Comparison of ENCODE assay signal across 27 mouse cellular contexts in genomic region chr3:55438824-55439446, GRCm38 (mm10). TPM values are rescaled to one million over a fixed set of nuclear protein-coding genes. Genes with fewer than 3 reads are reported as not detected.
DNase-seq lines count a peak whose midpoint lies in the region; ATAC-seq and TF ChIP-seq lines count a peak whose summit lies in the region.
"Had no signal": no experiment of that assay in that cellular context is flagged by ENCODE, and none has a peak within 500 bp of the region (broad histone marks: within the 10 kb centered on the region; RNA-seq: fewer than 3 reads in every experiment).

No protein-coding gene starts in this region.

- no peak overlapping the region for H3K4me2 ChIP-seq in midbrain, postnatal 0 days (ENCODE audit: low read depth, low read length, poor library complexity, severe bottlenecking)
- H3K4me2 ChIP-seq: embryonic facial prominence, embryonic 15.5 days; heart, embryonic 12.5 days; kidney, embryonic 15.5 days; limb, embryonic 15.5 days; neural tube, embryonic 15.5 days had no signal

- H3K36me3 ChIP-seq in midbrain, postnatal 0 days (ENCODE audit: insufficient read depth, low read length), result no peaks in the 10 kb centered on the region
- H3K36me3 ChIP-seq: embryonic facial prominence, embryonic 15.5 days; heart, embryonic 12.5 days; kidney, embryonic 15.5 days; limb, embryonic 15.5 days had no signal

- H3K9ac ChIP-seq in midbrain, postnatal 0 days (replicated peaks; ENCODE audit: low read length, poor library complexity, severe bottlenecking), result no peak overlapping the region
- H3K9ac ChIP-seq: embryonic facial prominence, embryonic 15.5 days; heart, embryonic 12.5 days; kidney, embryonic 15.5 days; limb, embryonic 15.5 days; neural tube, embryonic 15.5 days had no signal

- no peaks in the 10 kb centered on the region for H3K27me3 ChIP-seq in cerebellum, adult 2 months (ENCODE audit: control insufficient read depth, insufficient read depth, low read length)
- H3K27me3 ChIP-seq in midbrain, postnatal 0 days (ENCODE audit: insufficient read depth, low read length), result no peaks in the 10 kb centered on the region
- H3K27me3 ChIP-seq: embryonic facial prominence, embryonic 15.5 days; heart, embryonic 12.5 days; kidney, embryonic 15.5 days; limb, embryonic 15.5 days; megakaryocyte, embryonic 14.5 days; neural tube, embryonic 15.5 days had no signal

- intact Hi-C loops in left cerebral cortex, adult 2 months (cut with DNase I), result no loop called here
- intact Hi-C loops in left cerebral cortex, postnatal 4 days (cut with DNase I), result no loop called here

- WGBS in cerebellum, adult 2 months, result 86% methylated on average over 7 of the region's 7 CpGs
- 71% methylated on average over 7 of the region's 7 CpGs for WGBS in midbrain, postnatal 0 days

- no peak for TF ChIP-seq CTCF in cerebellum, adult 2 months (IDR thresholded peaks at IDR 0.05; ENCODE audit: borderline replicate concordance, insufficient read depth, low read depth, low read length)
- TF ChIP-seq CTCF in left cerebral cortex, adult 2 months (IDR thresholded peaks at IDR 0.05), result no peak
- TF ChIP-seq CTCF in cortical plate, adult 2 months (IDR thresholded peaks at IDR 0.05; ENCODE audit: extremely low read depth, insufficient read depth, low read length), result no peak
- no peak for TF ChIP-seq CTCF in midbrain, postnatal 0 days (IDR thresholded peaks at IDR 0.05)

- H3K4me1 ChIP-seq in cerebellum, adult 2 months (ENCODE audit: control insufficient read depth, insufficient read depth, low read length), result peaks cover 38% of the 10 kb centered on the region
- peaks cover 26% of the 10 kb centered on the region for H3K4me1 ChIP-seq in cortical plate, adult 2 months (ENCODE audit: control insufficient read depth, insufficient read depth, low read length)
- peaks cover 5% of the 10 kb centered on the region; the same call in 1 of the 2 replicates for H3K4me1 ChIP-seq in midbrain, postnatal 0 days (ENCODE audit: insufficient read depth, low read length)
- H3K4me1 ChIP-seq: limb, embryonic 15.5 days had no signal

- no peak overlapping the region for H3K4me3 ChIP-seq in cerebellum, adult 2 months (replicated peaks; ENCODE audit: insufficient read depth, low read depth, low read length)
- H3K4me3 ChIP-seq in left cerebral cortex, adult 2 months, result no peak overlapping the region
- no peak overlapping the region for H3K4me3 ChIP-seq in cortical plate, adult 2 months (ENCODE audit: insufficient read depth, low read length)
- no peak overlapping the region for H3K4me3 ChIP-seq in midbrain, postnatal 0 days (ENCODE audit: low read depth, low read length)
- H3K4me3 ChIP-seq: embryonic facial prominence, embryonic 15.5 days; heart, embryonic 12.5 days; kidney, embryonic 15.5 days; limb, embryonic 15.5 days; megakaryocyte, embryonic 14.5 days; neural tube, embryonic 15.5 days had no signal

- ATAC-seq in midbrain, postnatal 0 days (ENCODE audit: low FRiP score), result no peak
- ATAC-seq: intestine, embryonic 16.5 days had no signal

- no peak for TF ChIP-seq POLR2A in cerebellum, adult 2 months (IDR thresholded peaks at IDR 0.05; ENCODE audit: borderline replicate concordance, insufficient read depth, low read length)
- no peak for TF ChIP-seq POLR2A in cortical plate, adult 2 months (IDR thresholded peaks at IDR 0.05; ENCODE audit: extremely low read depth, insufficient read depth, low read length)

- no peak for DNase-seq in cerebellum, adult 2 months
- no peak for DNase-seq in cerebellum, adult 11-12 months
- DNase-seq in left cerebral cortex, adult 2 months (ENCODE audit: extremely low spot score in 1 of 2, low spot score in 2 of 2), result no peak
- DNase-seq in left cerebral cortex, postnatal 4 days, result no peak
- no peak for DNase-seq in midbrain, postnatal 0 days (ENCODE audit: low spot score)
- DNase-seq in right cerebral cortex, postnatal 4 days, result no peak
- DNase-seq in adrenal gland, adult 8-10 months, result no peak
- DNase-seq: cerebellum, postnatal 14 days; heart, postnatal 14 days; lung, postnatal 10 days; right cerebral cortex, postnatal 25 days had no signal

- no peaks in the 10 kb centered on the region for H3K9me3 ChIP-seq in midbrain, postnatal 0 days (ENCODE audit: low read length)
- H3K9me3 ChIP-seq: embryonic facial prominence, embryonic 15.5 days; heart, embryonic 12.5 days; kidney, embryonic 15.5 days; limb, embryonic 15.5 days; megakaryocyte, embryonic 14.5 days; neural tube, embryonic 15.5 days had no signal

- H3K27ac ChIP-seq in cerebellum, adult 2 months (ENCODE audit: insufficient read depth, low read length), result peak overlapping the region; percentile 45; the same call in 1 of the 2 replicates
- H3K27ac ChIP-seq in left cerebral cortex, adult 2 months, result peak overlapping the region; percentile 84
- peak overlapping the region; percentile 2 for H3K27ac ChIP-seq in cortical plate, adult 2 months (ENCODE audit: insufficient read depth, low read length)
- 0 out of 2 replicates have a peak overlapping the region, but pooled peaks have one; percentile 18 for H3K27ac ChIP-seq in midbrain, postnatal 0 days (ENCODE audit: low read depth, low read length)
- H3K27ac ChIP-seq: embryonic facial prominence, embryonic 15.5 days; kidney, embryonic 15.5 days; limb, embryonic 15.5 days; neural tube, embryonic 15.5 days had no signal

RNA-seq across cellular contexts. Expression of gene Gm21954, which starts 33.1 kb away (rescaled TPM):
- not detected in 2 replicates for polyA plus RNA-seq in cerebellum, adult 2 months (2012; rRNA removed)
- not detected for total RNA-seq in left cerebral cortex, adult 2 months (2021)
- not detected for total RNA-seq in left cerebral cortex, postnatal 4 days (2021)
- polyA plus RNA-seq in cortical plate, adult 2 months (2012; rRNA removed), result not detected in 2 replicates
- total RNA-seq in midbrain, postnatal 0 days (2014; rRNA removed), result not detected in 2 replicates
- polyA plus RNA-seq in midbrain, postnatal 0 days (2015; fragmentation: Nextera tagmentation; extraction: Ambion mirVana), result not detected in 2 replicates
- total RNA-seq in adrenal gland, adult 8-10 months (2022), result not detected
- total RNA-seq: gastrocnemius, adult 8-10 months; heart, postnatal 14 days; layer of hippocampus, postnatal 14 days; left cerebral cortex, postnatal 14 days had no signal
- polyA plus RNA-seq: embryonic facial prominence, embryonic 15.5 days; heart, embryonic 12.5 days; intestine, embryonic 16.5 days; kidney, embryonic 15.5 days; large intestine, adult 2 months; limb, embryonic 15.5 days; liver, embryonic 16.5 days; neural tube, embryonic 15.5 days; stomach, embryonic 16.5 days; thymus, postnatal 0 days; urinary bladder, adult 2 months had no signal

Comparison
In these comparisons a context has a peak if more than half of its experiments do, and no peak if none do; other contexts are left out.
1. H3K27ac ChIP-seq: peak in every context shown above with its lines; median percentile 84 in left cerebral cortex, adult 2 months; 45 in cerebellum, adult 2 months; 18 in midbrain, postnatal 0 days; 2 in cortical plate, adult 2 months.